Mouse (Mus musculus): ENCODE measurements at regions not wholly inside any gene's neighbourhood (a gene's known extent, or its start where the extent isn't known, plus 50 kb on each side); places are given as distances from the start of the nearest gene placed in this dataset.

DNA sequence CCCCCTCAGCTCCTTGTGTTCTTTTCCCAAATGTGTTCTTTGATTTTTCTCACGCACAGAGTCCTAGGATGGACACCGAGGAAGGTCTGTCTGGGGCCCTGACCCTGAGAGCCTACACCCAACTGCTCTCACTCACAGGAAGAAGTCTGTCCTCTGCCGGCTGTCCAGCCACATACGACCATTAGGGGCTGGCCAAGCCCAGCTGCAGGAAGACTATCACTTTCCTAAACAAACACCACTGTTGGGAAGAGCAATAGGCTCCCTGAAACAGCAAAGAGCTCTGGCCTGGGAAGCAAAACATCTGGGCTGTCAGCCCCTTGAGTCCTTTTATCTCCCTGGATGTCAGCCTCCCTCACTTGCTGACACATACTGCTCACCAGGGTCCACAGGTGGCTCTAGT is 224.8 kb upstream of the Far2 start:
- TF ChIP-seq CTCF (IDR thresholded peaks at IDR 0.05; ENCODE audit: low read depth): no peak
- no peak for ATAC-seq
- no peaks in the 10 kb centered on the region for H3K9me3 ChIP-seq (ENCODE audit: control insufficient read depth)
- H3K4me2 ChIP-seq (replicated peaks; ENCODE audit: low read depth): no peak overlapping the region
- H3K4me1 ChIP-seq (replicated peaks; ENCODE audit: control insufficient read depth, insufficient read depth, low read length): no peaks in the 10 kb centered on the region
- H3K27me3 ChIP-seq (replicated peaks; ENCODE audit: control insufficient read depth, insufficient read depth, low read length): no peaks in the 10 kb centered on the region
- H3K36me3 ChIP-seq (ENCODE audit: control insufficient read depth, insufficient read depth): no peaks in the 10 kb centered on the region
- no peak overlapping the region for H3K9ac ChIP-seq (ENCODE audit: low read depth, low read length)
- H3K27ac ChIP-seq (ENCODE audit: low read depth, low read length): no peak overlapping the region
- WGBS: 16% methylated on average over 4 of the region's 4 CpGs
- no peak overlapping the region for H3K4me3 ChIP-seq (ENCODE audit: low read depth, low read length)

DNA sequence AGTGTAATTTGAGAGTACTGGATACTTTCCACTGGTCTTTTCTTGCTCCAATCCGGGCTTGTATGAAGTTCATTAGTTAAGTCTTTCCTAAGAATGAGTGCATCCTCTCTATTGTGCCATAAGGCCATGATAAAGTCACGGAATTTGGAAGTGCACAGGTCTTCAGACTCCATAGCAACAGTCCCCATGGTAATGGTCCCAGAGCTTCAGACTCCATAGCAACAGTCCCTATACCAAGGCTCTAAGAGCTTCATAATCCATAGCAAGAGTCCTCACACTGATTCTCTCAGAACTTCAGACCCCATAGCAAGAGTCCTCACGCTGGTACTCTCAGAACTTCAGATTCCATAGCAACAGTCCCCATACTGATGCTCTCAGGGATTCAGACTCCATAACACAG is 214.5 kb upstream of the Far2 start:
- ATAC-seq: no peak

DNA sequence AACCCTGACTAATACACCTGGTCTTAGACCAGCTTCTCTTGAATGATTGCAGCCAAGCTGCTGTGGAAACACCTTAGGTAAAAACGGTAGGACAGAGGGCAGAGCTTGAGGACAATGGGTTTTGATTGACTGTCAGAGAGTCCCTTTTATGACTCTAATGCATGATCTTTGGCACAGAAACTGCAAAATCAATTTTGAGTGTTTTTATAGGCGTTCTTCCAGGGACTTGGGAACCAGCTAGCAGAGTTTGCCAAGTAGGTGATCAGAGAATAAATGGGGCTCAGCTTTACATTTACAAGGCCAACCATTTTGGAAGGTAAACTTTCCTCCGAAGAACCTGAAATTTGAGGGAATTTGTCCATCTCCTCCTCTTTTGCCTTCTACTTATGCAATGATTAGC is 213.6 kb upstream of the Far2 start:
- H3K4me3 ChIP-seq (ENCODE audit: low read depth, low read length): no peak overlapping the region
- no peaks in the 10 kb centered on the region for H3K4me1 ChIP-seq (replicated peaks; ENCODE audit: control insufficient read depth, insufficient read depth, low read length)
- no peak overlapping the region for H3K27ac ChIP-seq (ENCODE audit: low read depth, low read length)
- H3K36me3 ChIP-seq (ENCODE audit: control insufficient read depth, insufficient read depth): no peaks in the 10 kb centered on the region
- no peak overlapping the region for H3K4me2 ChIP-seq (replicated peaks; ENCODE audit: low read depth)
- ATAC-seq: no peak
- 66% methylated on average over 3 of the region's 3 CpGs for WGBS
- no peaks in the 10 kb centered on the region for H3K27me3 ChIP-seq (replicated peaks; ENCODE audit: control insufficient read depth, insufficient read depth, low read length)
- no peak for TF ChIP-seq CTCF (IDR thresholded peaks at IDR 0.05; ENCODE audit: low read depth)
- H3K9ac ChIP-seq (ENCODE audit: low read depth, low read length): no peak overlapping the region
- H3K9me3 ChIP-seq (ENCODE audit: control insufficient read depth): no peaks in the 10 kb centered on the region

More for the DNA sequence above, 214.5 kb upstream of the Far2 start:
- Histone ChIP-seq H3K36me3 (ENCODE audit: control insufficient read depth, insufficient read depth) (no peaks in the 10 kb centered on the region), H3K9me3 (ENCODE audit: control insufficient read depth) (no peaks in the 10 kb centered on the region), H3K4me1 (replicated peaks; ENCODE audit: control insufficient read depth, insufficient read depth, low read length) (no peaks in the 10 kb centered on the region), H3K9ac (ENCODE audit: low read depth, low read length) (no peak overlapping the region), H3K27me3 (replicated peaks; ENCODE audit: control insufficient read depth, insufficient read depth, low read length) (no peaks in the 10 kb centered on the region), H3K4me3 (ENCODE audit: low read depth, low read length) (no peak overlapping the region), H3K4me2 (replicated peaks; ENCODE audit: low read depth) (no peak overlapping the region), H3K27ac (ENCODE audit: low read depth, low read length) (no peak overlapping the region)
- WGBS: 69% methylated on average over 3 of the region's 3 CpGs
- TF ChIP-seq CTCF (IDR thresholded peaks at IDR 0.05; ENCODE audit: low read depth): no peak

DNA sequence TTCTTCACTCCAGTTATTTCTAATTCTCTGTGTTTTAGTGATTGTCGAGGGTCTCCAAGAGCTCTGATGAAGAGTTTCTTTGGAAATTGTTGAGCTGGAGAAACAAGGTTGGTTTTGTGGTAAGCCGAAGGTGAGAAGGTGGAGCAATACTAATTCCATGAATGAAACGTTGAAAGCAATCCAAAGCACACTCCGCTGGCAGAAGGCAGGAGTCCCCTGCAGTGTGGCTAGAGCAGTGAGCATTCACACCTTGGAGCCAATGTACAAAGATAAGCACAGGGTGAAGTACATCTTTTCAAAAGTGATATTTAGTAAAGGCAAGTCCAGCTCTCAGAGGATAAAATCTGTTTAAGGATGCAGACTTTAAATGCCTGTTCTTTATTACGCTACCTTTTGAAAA is 208.2 kb upstream of the Far2 start:
- H3K9ac ChIP-seq (ENCODE audit: low read depth, low read length): no peak overlapping the region
- 77% methylated on average over 5 of the region's 5 CpGs for WGBS
- H3K4me3 ChIP-seq (ENCODE audit: low read depth, low read length): no peak overlapping the region
- no peak overlapping the region for H3K4me2 ChIP-seq (replicated peaks; ENCODE audit: low read depth)
- no peaks in the 10 kb centered on the region for H3K9me3 ChIP-seq (ENCODE audit: control insufficient read depth)
- H3K27me3 ChIP-seq (replicated peaks; ENCODE audit: control insufficient read depth, insufficient read depth, low read length): no peaks in the 10 kb centered on the region
- H3K27ac ChIP-seq (ENCODE audit: low read depth, low read length): no peak overlapping the region
- no peak for TF ChIP-seq CTCF (IDR thresholded peaks at IDR 0.05; ENCODE audit: low read depth)
- H3K4me1 ChIP-seq (replicated peaks; ENCODE audit: control insufficient read depth, insufficient read depth, low read length): no peaks in the 10 kb centered on the region
- no peak for ATAC-seq
- H3K36me3 ChIP-seq (ENCODE audit: control insufficient read depth, insufficient read depth): no peaks in the 10 kb centered on the region

DNA sequence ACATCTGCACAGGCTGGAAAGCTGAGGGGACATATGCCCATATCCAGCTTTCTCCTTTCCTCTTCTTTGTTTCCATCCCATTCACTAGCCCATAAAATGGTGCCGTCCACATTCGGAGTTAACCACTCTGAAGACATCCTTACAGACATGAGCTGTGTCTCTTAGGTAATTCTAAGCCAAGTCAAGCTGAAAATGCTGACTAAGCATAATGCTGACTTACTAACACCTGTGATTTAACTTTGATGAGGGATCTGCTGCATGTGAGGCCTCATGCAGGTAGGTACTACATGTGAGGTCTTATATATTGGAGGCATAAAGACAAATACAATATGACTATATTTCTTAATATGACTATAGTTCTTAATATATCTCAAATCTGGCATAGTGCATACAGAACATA is 197.1 kb upstream of the Far2 start:
- no peak for ATAC-seq
- WGBS: 98% methylated on average over 2 of the region's 2 CpGs
- H3K4me3 ChIP-seq (ENCODE audit: low read depth, low read length): no peak overlapping the region
- H3K4me1 ChIP-seq (replicated peaks; ENCODE audit: control insufficient read depth, insufficient read depth, low read length): no peaks in the 10 kb centered on the region
- H3K9ac ChIP-seq (ENCODE audit: low read depth, low read length): no peak overlapping the region
- no peak for TF ChIP-seq CTCF (IDR thresholded peaks at IDR 0.05; ENCODE audit: low read depth)
- no peaks in the 10 kb centered on the region for H3K9me3 ChIP-seq (ENCODE audit: control insufficient read depth)
- H3K36me3 ChIP-seq (ENCODE audit: control insufficient read depth, insufficient read depth): no peaks in the 10 kb centered on the region
- H3K27me3 ChIP-seq (replicated peaks; ENCODE audit: control insufficient read depth, insufficient read depth, low read length): no peaks in the 10 kb centered on the region
- H3K4me2 ChIP-seq (replicated peaks; ENCODE audit: low read depth): no peak overlapping the region
- H3K27ac ChIP-seq (ENCODE audit: low read depth, low read length): no peak overlapping the region

DNA sequence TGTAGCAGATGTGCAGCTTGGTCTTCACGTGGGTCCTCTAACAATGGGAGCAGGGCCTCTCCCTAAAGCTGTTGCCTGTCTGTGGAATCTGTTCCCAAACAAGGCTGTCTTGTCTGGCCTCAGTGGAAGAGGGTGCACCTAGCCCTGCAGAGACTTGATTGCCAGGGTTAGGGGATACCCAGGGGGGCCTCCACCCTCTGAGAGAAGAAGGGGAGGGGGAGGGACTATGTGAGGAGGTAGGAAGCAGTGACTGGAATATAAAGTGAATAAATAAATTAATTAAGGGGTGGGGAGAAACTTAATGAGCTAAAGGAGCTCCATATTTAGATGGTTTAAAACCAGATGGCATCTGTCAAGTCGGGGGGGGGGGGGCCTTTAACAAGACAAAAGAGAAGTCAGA is 185.9 kb upstream of the Far2 start:
- Histone ChIP-seq H3K36me3 (ENCODE audit: control insufficient read depth, insufficient read depth) (no peaks in the 10 kb centered on the region), H3K9me3 (ENCODE audit: control insufficient read depth) (no peaks in the 10 kb centered on the region), H3K27ac (ENCODE audit: low read depth, low read length) (no peak overlapping the region), H3K4me2 (replicated peaks; ENCODE audit: low read depth) (no peak overlapping the region), H3K27me3 (replicated peaks; ENCODE audit: control insufficient read depth, insufficient read depth, low read length) (no peaks in the 10 kb centered on the region), H3K4me3 (ENCODE audit: low read depth, low read length) (no peak overlapping the region), H3K4me1 (replicated peaks; ENCODE audit: control insufficient read depth, insufficient read depth, low read length) (no peaks in the 10 kb centered on the region), H3K9ac (ENCODE audit: low read depth, low read length) (no peak overlapping the region)
- ATAC-seq: no peak
- WGBS: 49% methylated on average over 2 of the region's 2 CpGs
- no peak for TF ChIP-seq CTCF (IDR thresholded peaks at IDR 0.05; ENCODE audit: low read depth)

DNA sequence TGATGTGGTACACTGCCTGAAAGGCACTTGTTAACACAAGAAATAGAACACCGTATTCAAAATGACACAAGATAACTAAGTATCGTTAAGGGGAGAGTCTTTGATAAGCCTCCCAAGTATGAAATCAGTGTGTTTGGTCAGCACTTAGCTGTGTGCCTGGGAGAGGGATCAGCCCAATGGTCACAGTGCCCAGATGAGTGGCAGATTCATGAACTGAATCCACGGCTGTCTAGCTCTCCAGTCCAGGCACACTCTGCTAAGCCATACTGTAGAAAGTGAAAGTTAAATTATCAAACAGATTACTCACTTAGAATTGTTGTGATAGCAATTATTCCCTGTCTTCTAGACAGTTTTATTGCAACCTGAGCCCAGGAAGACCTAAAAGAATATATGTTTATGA is 176.0 kb upstream of the Far2 start:
- H3K4me3 ChIP-seq (ENCODE audit: low read depth, low read length): no peak overlapping the region
- TF ChIP-seq CTCF (IDR thresholded peaks at IDR 0.05; ENCODE audit: low read depth): no peak
- no peaks in the 10 kb centered on the region for H3K36me3 ChIP-seq (ENCODE audit: control insufficient read depth, insufficient read depth)
- no peak overlapping the region for H3K9ac ChIP-seq (ENCODE audit: low read depth, low read length)
- H3K27me3 ChIP-seq (replicated peaks; ENCODE audit: control insufficient read depth, insufficient read depth, low read length): no peaks in the 10 kb centered on the region
- no peak for ATAC-seq
- WGBS: 45% methylated on average over 3 of the region's 3 CpGs
- H3K4me1 ChIP-seq (replicated peaks; ENCODE audit: control insufficient read depth, insufficient read depth, low read length): no peaks in the 10 kb centered on the region
- no peak overlapping the region for H3K27ac ChIP-seq (ENCODE audit: low read depth, low read length)
- H3K4me2 ChIP-seq (replicated peaks; ENCODE audit: low read depth): no peak overlapping the region
- no peaks in the 10 kb centered on the region for H3K9me3 ChIP-seq (ENCODE audit: control insufficient read depth)
